ENCODE assay signal across 17 mouse cellular contexts in the genomic region with DNA sequence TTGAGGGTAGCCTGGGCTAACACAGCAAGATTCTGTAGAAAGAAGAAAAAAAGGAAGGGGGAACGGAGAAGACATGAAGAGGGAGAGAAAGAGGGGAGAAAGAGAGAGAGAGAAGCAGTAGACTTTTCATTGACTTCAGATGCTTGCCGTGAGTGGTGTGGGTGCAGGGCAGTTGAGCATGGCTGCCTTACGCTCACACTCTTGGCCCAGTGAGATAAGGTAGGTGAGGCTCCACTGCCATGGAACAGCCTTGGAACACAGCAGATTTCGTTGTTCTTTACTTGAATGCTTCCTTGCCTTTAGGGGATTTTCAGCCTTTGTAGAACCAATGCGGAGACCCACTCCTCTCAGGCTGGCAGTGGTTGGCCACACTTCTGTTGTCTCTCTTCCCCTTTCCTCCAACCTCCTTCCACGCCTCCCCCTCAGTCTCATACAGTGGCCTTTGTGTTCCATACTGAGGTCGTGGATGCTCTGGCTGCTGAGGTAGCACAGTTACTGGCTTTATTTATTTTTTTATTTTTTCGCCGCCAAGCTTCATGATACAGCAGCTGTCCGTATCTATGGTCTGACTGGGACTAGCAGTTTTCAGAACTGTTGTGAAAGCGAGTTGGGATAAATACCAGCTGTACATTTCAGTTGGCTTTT. TPM values are rescaled to one million over a fixed set of nuclear protein-coding genes. Genes with fewer than 3 reads are reported as not detected.
DNase-seq lines count a peak whose midpoint lies in the region; ATAC-seq lines count a peak whose summit lies in the region.
"Had no signal": no experiment of that assay in that cellular context is flagged by ENCODE, and none has a peak within 500 bp of the region (broad histone marks: within the 10 kb centered on the region; RNA-seq: fewer than 3 reads in every experiment).

No protein-coding gene starts in this region.

- H3K4me1 ChIP-seq in kidney, embryonic 16.5 days (ENCODE audit: insufficient read depth, low read length) = peaks cover 25% of the 10 kb centered on the region
- H3K4me1 ChIP-seq in erythroblast, embryonic 14.5 days (ENCODE audit: control insufficient read depth) = peaks cover 64% of the 10 kb centered on the region

- WGBS in kidney, embryonic 16.5 days = 62% methylated on average over 11 of the region's 11 CpGs

- H3K27ac ChIP-seq in kidney, embryonic 16.5 days (ENCODE audit: low read length) = 0 out of 2 replicates have a peak overlapping the region, but pooled peaks have one; percentile 29
- H3K27ac ChIP-seq: forebrain, embryonic 12.5 days; heart, embryonic 15.5 days; hindbrain, postnatal 0 days; limb, embryonic 12.5 days; midbrain, embryonic 13.5 days had no signal

- ATAC-seq in kidney, embryonic 16.5 days (ENCODE audit: low FRiP score, low TSS enrichment) = no peak
- no peak for ATAC-seq in CD4-positive, CD25-positive, alpha-beta regulatory T cell, adult 4 months
- no peak for ATAC-seq in activated CD4-positive, CD25-positive, alpha-beta regulatory T cell, adult 4 months
- ATAC-seq: hindbrain, postnatal 0 days; midbrain, embryonic 13.5 days; Patski had no signal

- H3K4me3 ChIP-seq in kidney, embryonic 16.5 days (ENCODE audit: low read length) = no peak overlapping the region
- H3K4me3 ChIP-seq in erythroblast, embryonic 14.5 days (replicated peaks) = peak overlapping the region; percentile 48
- H3K4me3 ChIP-seq: forebrain, embryonic 12.5 days; heart, embryonic 15.5 days; limb, embryonic 12.5 days; midbrain, embryonic 13.5 days had no signal

- H3K4me2 ChIP-seq in kidney, embryonic 16.5 days (replicated peaks; ENCODE audit: low read depth, low read length) = no peak overlapping the region
- H3K4me2 ChIP-seq: forebrain, embryonic 12.5 days; heart, embryonic 15.5 days; limb, embryonic 12.5 days; midbrain, embryonic 13.5 days had no signal

- no peaks in the 10 kb centered on the region for H3K9me3 ChIP-seq in kidney, embryonic 16.5 days (ENCODE audit: low read length)
- H3K9me3 ChIP-seq in erythroblast, embryonic 14.5 days (ENCODE audit: control insufficient read depth, low read length) = peaks cover 4% of the 10 kb centered on the region; the same call in 1 of the 2 replicates
- H3K9me3 ChIP-seq: forebrain, embryonic 12.5 days; heart, embryonic 15.5 days; limb, embryonic 12.5 days; midbrain, embryonic 13.5 days had no signal

- no peak for DNase-seq in kidney, adult 18-20 months
- peak; percentile 51 for DNase-seq in c-Kit-positive CD71-positive TER-119-negative erythroid progenitor cells, embryonic 14.5 days (ENCODE audit: low read depth)
- DNase-seq in lung, postnatal 25 days (ENCODE audit: low spot score) = peak; percentile 23
- DNase-seq: adrenal gland, postnatal 10 days; cerebellum, adult 18-20 months; right cerebral cortex, adult 18-20 months had no signal

- peaks cover 4% of the 10 kb centered on the region; the same call in 1 of the 2 replicates for H3K36me3 ChIP-seq in kidney, embryonic 16.5 days (ENCODE audit: insufficient read depth, low read length)
- H3K36me3 ChIP-seq in erythroblast, embryonic 14.5 days (ENCODE audit: control insufficient read depth) = peaks cover 84% of the 10 kb centered on the region
- H3K36me3 ChIP-seq: heart, embryonic 15.5 days; limb, embryonic 12.5 days had no signal

- H3K27me3 ChIP-seq in kidney, embryonic 16.5 days (ENCODE audit: insufficient read depth, low read length) = no peaks in the 10 kb centered on the region
- H3K27me3 ChIP-seq in erythroblast, embryonic 14.5 days (ENCODE audit: control insufficient read depth) = no peaks in the 10 kb centered on the region
- H3K27me3 ChIP-seq: CH12.LX; forebrain, embryonic 12.5 days; heart, embryonic 15.5 days; limb, embryonic 12.5 days; midbrain, embryonic 13.5 days; Patski had no signal

- no peak overlapping the region for H3K9ac ChIP-seq in kidney, embryonic 16.5 days (replicated peaks; ENCODE audit: low read length)
- H3K9ac ChIP-seq: forebrain, embryonic 12.5 days; heart, embryonic 15.5 days; limb, embryonic 12.5 days; midbrain, embryonic 13.5 days had no signal

RNA-seq across cellular contexts. Expression of a gene that starts 55.9 kb away (rescaled TPM):
- 65.1 and 69.7 TPM in 2 replicates for polyA plus RNA-seq in kidney, embryonic 16.5 days (2015; fragmentation: Nextera tagmentation; extraction: Ambion mirVana)
- polyA plus RNA-seq in erythroblast, embryonic 14.5 days (2012) = 4.9 and 5.3 TPM in 2 replicates
- under 1 TPM in 1 of 2 experiments, not detected in 1; 0.32 TPM for polyA plus RNA-seq in CD4-positive, CD25-positive, alpha-beta regulatory T cell, adult 4 months (2017; shearing (Covaris generic))
- polyA plus RNA-seq in activated CD4-positive, CD25-positive, alpha-beta regulatory T cell, adult 4 months (2017; shearing (Covaris generic)) = not detected

Comparison
In these comparisons a context has a peak if more than half of its experiments do, and no peak if none do; other contexts are left out.
1. RNA of a gene that starts 55.9 kb away (polyA plus RNA-seq): 65.1 to 69.7 TPM in kidney, embryonic 16.5 days; 4.9 to 5.3 TPM in erythroblast, embryonic 14.5 days, 0.32 TPM in CD4-positive, CD25-positive, alpha-beta regulatory T cell, adult 4 months and not detected in activated CD4-positive, CD25-positive, alpha-beta regulatory T cell, adult 4 months; every median in the first group is over 10 times any median in the second.